Mouse (Mus musculus): Measurements from ENCODE around the gene Tekt3. TPM values are rescaled to one million over a fixed set of nuclear protein-coding genes. Genes with fewer than 3 reads are reported as not detected.

Gene Tekt3
- polyA plus RNA-seq, 1 experiment from 2014 or later: not detected

GRCm38 (mm10) chr11:63070081-63070480, 8.6 kb downstream of the Tekt3 start:
- no peaks in the 10 kb centered on the region for H3K36me3 ChIP-seq
- H3K27ac ChIP-seq: no peak overlapping the region
- H3K9ac ChIP-seq: no peak overlapping the region
- 89% methylated on average over 17 of the region's 17 CpGs for WGBS
- H3K27me3 ChIP-seq (replicated peaks): 0 out of 2 replicates have a peak, but pooled peaks cover 3% of the 10 kb centered on the region
- no peaks in the 10 kb centered on the region for H3K9me3 ChIP-seq
- no peaks in the 10 kb centered on the region for H3K4me1 ChIP-seq
- ATAC-seq (ENCODE audit: insufficient read depth, low FRiP score, low read depth): no peak
- H3K4me2 ChIP-seq: no peak overlapping the region
- no peak overlapping the region for H3K4me3 ChIP-seq (replicated peaks)

- no peak overlapping the region for H3K9ac ChIP-seq
- H3K27me3 ChIP-seq (replicated peaks): no peaks in the 10 kb centered on the region
- no peaks in the 10 kb centered on the region for H3K9me3 ChIP-seq
- no peak overlapping the region for H3K27ac ChIP-seq
- no peak overlapping the region for H3K4me2 ChIP-seq
- no peaks in the 10 kb centered on the region for H3K4me1 ChIP-seq
- H3K36me3 ChIP-seq: no peaks in the 10 kb centered on the region
- WGBS: 85% methylated on average over 3 of the region's 3 CpGs
- H3K4me3 ChIP-seq (replicated peaks): no peak overlapping the region
- no peak for ATAC-seq (ENCODE audit: insufficient read depth, low FRiP score, low read depth)
Observed at GRCm38 (mm10) chr11:63084536-63084935, 23.1 kb downstream of the Tekt3 start.

DNA sequence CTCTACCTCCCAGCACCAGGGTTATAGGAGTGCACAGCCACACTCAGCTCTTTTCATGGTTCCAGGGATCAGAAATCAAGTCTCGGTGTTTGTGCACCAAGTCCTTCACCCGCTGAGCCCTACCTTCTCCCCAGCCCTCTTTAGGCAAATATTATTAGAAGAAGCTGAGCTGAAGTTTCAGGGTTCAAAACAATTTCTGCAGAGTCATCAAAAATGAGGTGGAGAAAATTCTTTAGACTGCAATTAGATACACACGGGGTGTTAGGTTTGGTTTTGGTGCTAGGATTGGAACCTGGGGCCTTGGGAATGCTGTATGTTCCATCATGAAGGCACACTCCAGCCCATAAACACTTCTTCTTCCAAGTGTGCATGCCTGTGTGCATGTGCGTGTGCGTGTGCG, 27.2 kb downstream of the Tekt3 start:
- WGBS: 85% methylated on average over 6 of the region's 6 CpGs
- no peak overlapping the region for H3K4me2 ChIP-seq
- H3K27ac ChIP-seq: no peak overlapping the region
- no peaks in the 10 kb centered on the region for H3K4me1 ChIP-seq
- no peak for ATAC-seq (ENCODE audit: insufficient read depth, low FRiP score, low read depth)
- no peak overlapping the region for H3K9ac ChIP-seq
- no peak overlapping the region for H3K4me3 ChIP-seq (replicated peaks)
- no peaks in the 10 kb centered on the region for H3K27me3 ChIP-seq (replicated peaks)
- no peaks in the 10 kb centered on the region for H3K9me3 ChIP-seq
- no peaks in the 10 kb centered on the region for H3K36me3 ChIP-seq

DNA sequence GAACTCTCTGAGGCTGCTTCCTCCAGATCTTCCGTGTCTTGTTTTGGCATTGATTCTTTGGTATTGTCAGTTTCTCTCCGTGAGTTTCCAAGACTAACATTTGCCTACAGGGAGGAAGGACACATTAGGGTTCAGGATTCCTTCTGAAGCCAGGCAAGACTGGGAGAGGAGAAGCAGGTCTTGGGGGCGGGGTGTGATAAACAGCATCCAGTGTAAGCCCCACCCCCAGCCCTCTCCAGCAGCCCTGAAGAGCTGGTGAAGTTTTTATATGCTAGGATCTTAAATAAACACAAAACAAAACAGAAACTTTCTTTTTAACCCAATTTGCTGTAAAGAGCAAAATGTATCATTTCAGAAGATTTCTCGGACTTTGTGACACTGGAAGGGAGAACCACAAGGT, 28.8 kb downstream of the Tekt3 start:
- Histone ChIP-seq H3K4me1 (no peaks in the 10 kb centered on the region), H3K27me3 (replicated peaks) (no peaks in the 10 kb centered on the region), H3K27ac (no peak overlapping the region), H3K9ac (no peak overlapping the region), H3K4me2 (no peak overlapping the region), H3K9me3 (no peaks in the 10 kb centered on the region), H3K4me3 (replicated peaks) (no peak overlapping the region), H3K36me3 (no peaks in the 10 kb centered on the region)
- 31% methylated on average over 4 of the region's 4 CpGs for WGBS
- no peak for ATAC-seq (ENCODE audit: insufficient read depth, low FRiP score, low read depth)

DNA sequence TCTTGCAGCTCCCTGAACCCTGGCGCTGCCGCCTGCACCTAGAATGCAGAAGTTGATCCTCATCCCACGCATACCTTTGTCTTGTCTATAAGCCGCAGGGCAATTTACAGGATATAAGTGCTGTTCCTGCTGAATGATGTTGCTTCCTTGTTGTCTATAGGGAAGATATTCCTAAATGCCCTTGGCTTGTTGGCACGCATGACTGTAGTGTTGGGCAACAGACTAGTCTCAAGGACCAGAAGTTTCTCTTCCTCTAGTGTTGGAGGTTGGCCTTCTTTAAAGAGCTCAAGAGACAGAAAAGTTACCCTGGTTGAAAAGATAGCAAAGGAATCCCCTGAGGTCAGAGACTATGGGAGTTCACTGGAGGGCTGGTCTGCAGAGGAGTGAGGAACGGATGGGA, 29.5 kb downstream of the Tekt3 start:
- Histone ChIP-seq H3K27ac (no peak overlapping the region), H3K4me2 (no peak overlapping the region), H3K36me3 (no peaks in the 10 kb centered on the region), H3K4me1 (no peaks in the 10 kb centered on the region), H3K9me3 (no peaks in the 10 kb centered on the region), H3K4me3 (replicated peaks) (no peak overlapping the region), H3K27me3 (replicated peaks) (no peaks in the 10 kb centered on the region), H3K9ac (no peak overlapping the region)
- WGBS: 83% methylated on average over 6 of the region's 6 CpGs
- ATAC-seq (ENCODE audit: insufficient read depth, low FRiP score, low read depth): no peak

DNA sequence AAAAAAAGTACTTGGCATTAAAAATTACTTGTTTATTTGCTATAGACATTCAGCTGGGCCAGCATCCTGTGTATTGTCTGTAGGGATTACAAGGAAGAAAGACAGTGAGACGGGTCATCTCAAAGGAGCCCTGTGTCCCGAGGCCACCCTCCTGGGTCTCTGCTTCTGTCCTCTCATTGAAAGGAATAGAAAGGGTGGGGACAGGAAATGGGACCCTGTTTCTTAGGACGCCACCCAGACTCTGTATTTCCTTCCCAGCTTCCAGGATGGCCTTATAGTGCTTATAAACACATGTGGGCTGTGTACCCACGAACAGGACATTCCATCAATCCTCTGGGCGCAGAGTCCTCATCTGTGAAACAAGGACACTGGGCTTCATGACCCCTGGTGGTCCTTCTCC, 30.8 kb downstream of the Tekt3 start:
- Histone ChIP-seq H3K9me3 (no peaks in the 10 kb centered on the region), H3K27ac (no peak overlapping the region), H3K9ac (no peak overlapping the region), H3K4me3 (replicated peaks) (no peak overlapping the region), H3K36me3 (no peaks in the 10 kb centered on the region), H3K4me1 (no peaks in the 10 kb centered on the region), H3K4me2 (no peak overlapping the region), H3K27me3 (replicated peaks) (no peaks in the 10 kb centered on the region)
- WGBS: 60% methylated on average over 5 of the region's 5 CpGs
- ATAC-seq (ENCODE audit: insufficient read depth, low FRiP score, low read depth): no peak

- Histone ChIP-seq H3K4me3 (replicated peaks) (no peak overlapping the region), H3K4me1 (no peaks in the 10 kb centered on the region), H3K9me3 (no peaks in the 10 kb centered on the region), H3K9ac (no peak overlapping the region), H3K27ac (no peak overlapping the region), H3K36me3 (no peaks in the 10 kb centered on the region), H3K27me3 (replicated peaks) (no peaks in the 10 kb centered on the region), H3K4me2 (no peak overlapping the region)
- WGBS: 61% methylated on average over 5 of the region's 5 CpGs
- no peak for ATAC-seq (ENCODE audit: insufficient read depth, low FRiP score, low read depth)
Observed at GRCm38 (mm10) chr11:63093601-63094000, 32.1 kb downstream of the Tekt3 start.

DNA sequence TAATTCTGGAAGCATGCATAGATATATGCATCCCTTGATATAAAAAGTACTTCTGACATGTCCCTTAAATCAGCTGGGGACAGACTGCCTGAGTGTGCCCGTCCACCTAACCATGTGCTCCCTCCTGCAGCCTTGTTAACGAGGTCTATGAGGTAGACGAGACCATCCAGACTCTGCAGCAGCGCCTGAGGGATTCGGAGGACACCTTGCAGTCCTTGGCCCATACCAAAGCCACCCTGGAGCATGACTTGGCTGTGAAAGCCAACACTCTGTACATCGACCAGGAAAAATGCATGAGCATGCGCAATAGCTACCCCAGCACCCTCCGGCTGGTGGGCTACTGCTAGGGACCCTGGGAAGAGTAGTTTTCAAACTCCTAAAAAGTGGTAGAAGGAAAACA, 33.0 kb downstream of the Tekt3 start:
- no peak for ATAC-seq (ENCODE audit: insufficient read depth, low FRiP score, low read depth)

DNA sequence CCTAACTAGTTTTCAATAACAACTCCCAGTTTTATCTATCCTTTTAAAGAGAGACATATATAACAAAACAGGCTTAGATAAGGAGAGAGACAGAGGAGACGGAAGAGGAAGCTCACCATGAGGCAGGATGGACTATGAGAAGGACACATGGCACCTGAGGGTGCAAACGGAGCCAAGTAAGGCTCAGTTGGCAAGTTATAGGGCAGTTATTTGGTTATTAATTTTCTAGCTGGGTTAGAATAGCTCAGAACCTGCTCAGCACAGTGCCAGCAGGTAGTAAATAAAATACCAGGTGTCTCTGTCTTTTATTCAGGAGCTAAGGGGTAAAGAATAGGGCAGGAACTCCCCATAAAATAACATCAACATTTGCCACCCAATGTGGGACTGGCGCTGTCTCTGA, 36.6 kb downstream of the Tekt3 start:
- Histone ChIP-seq H3K4me3 (replicated peaks) (no peak overlapping the region), H3K27ac (no peak overlapping the region), H3K4me1 (no peaks in the 10 kb centered on the region), H3K9me3 (no peaks in the 10 kb centered on the region), H3K9ac (no peak overlapping the region), H3K4me2 (no peak overlapping the region), H3K36me3 (no peaks in the 10 kb centered on the region), H3K27me3 (replicated peaks) (no peaks in the 10 kb centered on the region)
- WGBS: 79% methylated on average over 3 of the region's 3 CpGs
- ATAC-seq (ENCODE audit: insufficient read depth, low FRiP score, low read depth): no peak

More for the DNA sequence above, 33.0 kb downstream of the Tekt3 start:
- no peak overlapping the region for H3K4me2 ChIP-seq
- H3K9ac ChIP-seq: no peak overlapping the region
- WGBS: 90% methylated on average over 8 of the region's 8 CpGs
- H3K4me1 ChIP-seq: no peaks in the 10 kb centered on the region
- H3K4me3 ChIP-seq (replicated peaks): no peak overlapping the region
- H3K27me3 ChIP-seq (replicated peaks): no peaks in the 10 kb centered on the region
- no peaks in the 10 kb centered on the region for H3K36me3 ChIP-seq
- no peaks in the 10 kb centered on the region for H3K9me3 ChIP-seq
- no peak overlapping the region for H3K27ac ChIP-seq

GRCm38 (mm10) chr11:63099390-63099789, 37.9 kb downstream of the Tekt3 start:
- Histone ChIP-seq H3K4me2 (no peak overlapping the region), H3K4me3 (replicated peaks) (no peak overlapping the region), H3K9me3 (no peaks in the 10 kb centered on the region), H3K9ac (no peak overlapping the region), H3K27ac (no peak overlapping the region), H3K36me3 (no peaks in the 10 kb centered on the region), H3K4me1 (no peaks in the 10 kb centered on the region), H3K27me3 (replicated peaks) (no peaks in the 10 kb centered on the region)
- ATAC-seq (ENCODE audit: insufficient read depth, low FRiP score, low read depth): no peak
- WGBS: 62% methylated on average over 3 of the region's 3 CpGs

DNA sequence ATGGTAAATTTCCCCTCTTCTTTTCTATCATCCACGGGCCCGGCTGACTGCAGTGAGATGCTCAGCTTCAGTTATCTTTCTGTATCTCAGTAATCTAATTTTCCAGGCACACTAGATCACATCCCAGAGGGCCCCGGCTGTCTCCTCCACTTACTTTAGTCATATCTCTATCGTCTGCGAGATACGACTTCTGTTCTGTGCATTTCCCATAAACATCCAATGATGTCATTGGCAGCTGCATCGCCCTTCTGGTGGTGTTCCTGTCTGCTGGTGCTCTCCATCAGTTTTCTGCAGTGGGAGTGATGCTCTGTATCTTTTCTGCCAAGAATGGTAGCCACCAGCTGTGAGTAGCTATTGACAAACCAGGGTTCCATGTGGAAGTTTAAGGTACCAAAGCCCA, 41.8 kb downstream of the Tekt3 start:
- Histone ChIP-seq H3K27ac (no peak overlapping the region), H3K27me3 (replicated peaks) (no peaks in the 10 kb centered on the region), H3K36me3 (no peaks in the 10 kb centered on the region), H3K4me1 (no peaks in the 10 kb centered on the region), H3K4me3 (replicated peaks) (no peak overlapping the region), H3K9ac (no peak overlapping the region), H3K4me2 (no peak overlapping the region), H3K9me3 (no peaks in the 10 kb centered on the region)
- no peak for ATAC-seq (ENCODE audit: insufficient read depth, low FRiP score, low read depth)
- WGBS: 66% methylated on average over 7 of the region's 7 CpGs

DNA sequence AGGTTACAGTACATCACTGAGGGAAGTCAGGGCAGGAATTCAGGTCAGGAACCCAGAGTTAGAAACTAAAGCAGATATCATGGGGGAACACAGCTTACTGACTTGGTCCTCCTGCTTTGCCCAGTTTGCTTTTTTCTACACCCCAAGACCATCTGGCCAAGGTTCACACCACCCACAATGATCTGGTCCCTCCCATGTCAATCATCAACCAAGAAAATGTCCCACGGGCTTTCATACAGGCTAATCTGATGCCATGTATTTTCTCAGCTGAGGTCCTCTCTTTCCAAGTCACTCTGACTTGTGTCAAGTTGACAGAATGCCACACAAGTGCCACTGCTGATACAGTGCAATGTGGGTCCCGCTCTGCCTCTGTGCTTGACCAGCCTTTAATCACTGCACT, 42.6 kb downstream of the Tekt3 start:
- H3K27me3 ChIP-seq (replicated peaks): no peaks in the 10 kb centered on the region
- H3K9me3 ChIP-seq: no peaks in the 10 kb centered on the region
- no peak overlapping the region for H3K27ac ChIP-seq
- no peak overlapping the region for H3K9ac ChIP-seq
- H3K4me2 ChIP-seq: no peak overlapping the region
- H3K4me3 ChIP-seq (replicated peaks): no peak overlapping the region
- 85% methylated on average over 2 of the region's 2 CpGs for WGBS
- H3K4me1 ChIP-seq: no peaks in the 10 kb centered on the region
- H3K36me3 ChIP-seq: no peaks in the 10 kb centered on the region
- no peak for ATAC-seq (ENCODE audit: insufficient read depth, low FRiP score, low read depth)

GRCm38 (mm10) chr11:63109230-63109775, 47.8 kb downstream of the Tekt3 start:
- Histone ChIP-seq H3K36me3 (no peaks in the 10 kb centered on the region), H3K4me2 (no peak overlapping the region), H3K27ac (no peak overlapping the region), H3K4me3 (replicated peaks) (no peak overlapping the region), H3K9ac (no peak overlapping the region), H3K9me3 (no peaks in the 10 kb centered on the region), H3K4me1 (no peaks in the 10 kb centered on the region), H3K27me3 (replicated peaks) (no peaks in the 10 kb centered on the region)
- 77% methylated on average over 1 of the region's 1 CpGs for WGBS
- no peak for ATAC-seq (ENCODE audit: insufficient read depth, low FRiP score, low read depth)
